Mouse (Mus musculus) limb, embryonic 15.5 days (tissue): ENCODE measurements around the gene Eif3i. TPM values are rescaled to one million over a fixed set of nuclear protein-coding genes. Genes with fewer than 3 reads are reported as not detected.

Experiments
- ATAC-seq: fragments of 200-750 bp; cut with Nextera tagmentation; 2 replicates; pipeline ENCODE4 v1.8.0; 2017; ENCODE audit warnings: low read depth, moderate TSS enrichment; ENCODE audit not compliant: insufficient number of reproducible peaks, low FRiP score, low TSS enrichment
- H3K27ac ChIP-seq: fragments of 300-500 bp; sonication (generic); 2 replicates; pipeline ENCODE4 v1.5.1; 2015; ENCODE audit warnings: moderate library complexity, mild to moderate bottlenecking, inconsistent platforms
- H3K27me3 ChIP-seq: fragments of 300-500 bp; sonication (generic); 2 replicates; pipeline ENCODE4 v1.6.1; 2015; ENCODE audit warnings: inconsistent platforms
- H3K36me3 ChIP-seq: fragments of 300-500 bp; sonication (generic); 2 replicates; pipeline ENCODE4 v1.6.1; 2015; ENCODE audit warnings: inconsistent platforms
- H3K4me1 ChIP-seq: fragments of 300-500 bp; sonication (generic); 2 replicates; pipeline ENCODE4 v1.6.1; 2015; ENCODE audit warnings: inconsistent platforms
- H3K4me2 ChIP-seq: fragments of 300-500 bp; sonication (generic); 2 replicates; pipeline ENCODE4 v1.6.1; 2015; ENCODE audit warnings: mild to moderate bottlenecking, inconsistent platforms
- H3K4me3 ChIP-seq: fragments of 300-500 bp; sonication (generic); 2 replicates; pipeline ENCODE4 v1.5.1; 2015; ENCODE audit warnings: mild to moderate bottlenecking, inconsistent platforms
- H3K9ac ChIP-seq: fragments of 300-500 bp; sonication (generic); 2 replicates; pipeline ENCODE4 v1.6.1; 2015; ENCODE audit warnings: inconsistent platforms
- H3K9me3 ChIP-seq: fragments of 300-500 bp; sonication (generic); 2 replicates; pipeline ENCODE4 v1.6.1; 2016; ENCODE audit warnings: inconsistent platforms
- WGBS: fragments of 180-500 bp; shearing (Covaris S2); methylation state at CpG from one replicate; pipeline ENCODE4 v1.1.7; 2015; 5-methylcytosine and 5-hydroxymethylcytosine counted together
- polyA plus RNA-seq: library from polyadenylated mRNA; unstranded; fragments of >200 nt; fragmentation: Nextera tagmentation; extraction: Ambion mirVana; gene quantifications from 2 replicates; pipeline ENCODE4 v1.2.1, GENCODE M21; 2015

Eif3i gene
- 275 and 278 TPM in 2 replicates for polyA plus RNA-seq

GRCm38 (mm10) chr4:129600233-129601158 lies at the start of gene Eif3i, which contains the start of gene Tmem234:
TSS of gene Eif3i (minus strand) at chr4:129600648.
TSS of gene Tmem234 (plus strand) at chr4:129600668.
- Histone ChIP-seq H3K36me3 (peaks cover 52% of the 10 kb centered on the region), H3K4me1 (peaks cover 30% of the 10 kb centered on the region), H3K27ac (peak within 1 kb of the TSS; percentile 82), H3K4me2 (peak within 1 kb of the TSS; percentile 76), H3K9ac (peak within 1 kb of the TSS; percentile 92), H3K9me3 (no peaks in the 10 kb centered on the region), H3K27me3 (no peaks in the 10 kb centered on the region), H3K4me3 (peak within 1 kb of the TSS; percentile 99)
- WGBS: under 1% methylated on average over 74 of the region's 74 CpGs
- peak; percentile 70 for ATAC-seq

- 76% methylated on average over 1 of the region's 1 CpGs for WGBS
- ATAC-seq: no peak
- no peak overlapping the region for H3K27ac ChIP-seq
- H3K27me3 ChIP-seq: no peaks in the 10 kb centered on the region
- H3K36me3 ChIP-seq: peaks cover 88% of the 10 kb centered on the region
- H3K9ac ChIP-seq: no peak overlapping the region
- no peak overlapping the region for H3K4me2 ChIP-seq
- no peak overlapping the region for H3K4me3 ChIP-seq
- no peaks in the 10 kb centered on the region for H3K4me1 ChIP-seq
- no peaks in the 10 kb centered on the region for H3K9me3 ChIP-seq
Measured at GRCm38 (mm10) chr4:129648656-129649055, 48.2 kb upstream of the Eif3i start.

GRCm38 (mm10) chr4:129645204-129645603 lies 44.8 kb upstream of the Eif3i start:
- H3K9me3 ChIP-seq: no peaks in the 10 kb centered on the region
- ATAC-seq: no peak
- peaks cover 60% of the 10 kb centered on the region for H3K36me3 ChIP-seq
- H3K27me3 ChIP-seq: no peaks in the 10 kb centered on the region
- no peak overlapping the region for H3K4me3 ChIP-seq
- H3K27ac ChIP-seq: no peak overlapping the region
- no peak overlapping the region for H3K9ac ChIP-seq
- H3K4me1 ChIP-seq: peaks cover 10% of the 10 kb centered on the region
- 90% methylated on average over 6 of the region's 6 CpGs for WGBS
- H3K4me2 ChIP-seq: no peak overlapping the region

GRCm38 (mm10) chr4:129641756-129642155 lies 41.3 kb upstream of the Eif3i start:
- H3K36me3 ChIP-seq: peaks cover 51% of the 10 kb centered on the region
- no peak overlapping the region for H3K9ac ChIP-seq
- peak overlapping the region; percentile 73 for H3K27ac ChIP-seq
- H3K27me3 ChIP-seq: no peaks in the 10 kb centered on the region
- H3K4me3 ChIP-seq: peak overlapping the region; percentile 65
- H3K4me2 ChIP-seq: peak overlapping the region; percentile 79
- peaks cover 30% of the 10 kb centered on the region for H3K4me1 ChIP-seq
- H3K9me3 ChIP-seq: no peaks in the 10 kb centered on the region
- WGBS: 30% methylated on average over 5 of the region's 5 CpGs
- no peak for ATAC-seq

GRCm38 (mm10) chr4:129640638-129641467 lies 40.4 kb upstream of the Eif3i start, which contains the start of gene Txlna:
TSS of gene Txlna (minus strand) at chr4:129641065.
- Histone ChIP-seq H3K9me3 (no peaks in the 10 kb centered on the region), H3K4me2 (peak within 1 kb of the TSS; percentile 79), H3K4me3 (peak within 1 kb of the TSS; percentile 65), H3K4me1 (peaks cover 30% of the 10 kb centered on the region), H3K36me3 (peaks cover 52% of the 10 kb centered on the region), H3K9ac (peak within 1 kb of the TSS; percentile 67), H3K27ac (peak within 1 kb of the TSS; percentile 98), H3K27me3 (no peaks in the 10 kb centered on the region)
- ATAC-seq: peak; percentile 93
- under 1% methylated on average over 60 of the region's 60 CpGs for WGBS

DNA sequence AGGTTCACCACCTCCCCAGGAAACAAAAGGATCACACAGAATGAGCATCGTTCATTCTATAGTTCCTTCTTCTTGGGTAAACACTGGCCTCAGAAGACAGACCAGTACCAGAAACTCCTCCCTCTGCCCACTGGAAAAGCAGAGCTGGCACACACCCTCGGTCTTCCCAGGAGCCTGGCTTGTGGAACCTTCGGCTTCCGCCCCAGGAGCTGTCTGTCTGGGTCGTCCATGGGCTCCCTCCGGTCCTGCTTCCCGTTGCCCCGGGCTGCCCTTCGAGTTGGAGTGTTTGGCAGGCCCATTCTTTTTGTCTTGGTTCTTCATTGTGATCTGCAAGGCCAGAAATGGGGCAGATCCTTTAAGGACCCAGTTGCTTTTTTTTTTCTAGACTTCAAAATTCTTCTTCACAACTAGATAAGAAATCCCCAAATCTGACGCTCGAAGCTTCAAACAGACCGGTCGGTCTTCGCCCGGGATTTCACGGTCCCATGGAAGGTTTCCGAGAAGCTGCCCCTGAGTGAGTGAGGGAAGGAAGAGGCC lies 39.7 kb upstream of the Eif3i start:
- Histone ChIP-seq H3K4me2 (peak overlapping the region; percentile 79), H3K9ac (peak overlapping the region; percentile 67), H3K27me3 (no peaks in the 10 kb centered on the region), H3K9me3 (no peaks in the 10 kb centered on the region), H3K36me3 (peaks cover 50% of the 10 kb centered on the region), H3K27ac (peak overlapping the region; percentile 98), H3K4me1 (peaks cover 30% of the 10 kb centered on the region), H3K4me3 (peak overlapping the region; percentile 65)
- no peak for ATAC-seq
- WGBS: 2% methylated on average over 17 of the region's 17 CpGs

DNA sequence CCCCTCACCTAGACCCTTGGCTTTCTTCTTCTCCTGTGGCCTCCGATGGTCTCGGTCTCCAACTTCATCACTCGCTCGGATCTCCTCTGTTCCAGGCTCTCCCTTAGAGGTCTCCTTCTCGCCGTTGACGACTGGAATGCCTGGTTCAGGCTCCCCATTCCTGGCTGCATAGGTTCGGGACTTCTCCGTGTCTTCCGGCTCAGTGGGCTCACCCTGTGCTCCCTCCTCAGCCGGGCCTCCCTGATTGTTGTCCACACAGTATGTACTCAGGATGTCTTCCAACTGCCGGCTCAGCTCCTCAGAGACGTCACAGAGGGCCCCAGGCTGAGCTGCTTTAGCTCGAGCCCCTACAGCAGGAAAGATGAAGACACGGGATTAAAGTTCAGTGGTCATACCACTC lies 38.8 kb upstream of the Eif3i start:
- H3K4me1 ChIP-seq: peaks cover 30% of the 10 kb centered on the region
- peak overlapping the region; percentile 79 for H3K4me2 ChIP-seq
- peak overlapping the region; percentile 65 for H3K4me3 ChIP-seq
- H3K27me3 ChIP-seq: no peaks in the 10 kb centered on the region
- H3K36me3 ChIP-seq: peaks cover 50% of the 10 kb centered on the region
- H3K9ac ChIP-seq: peak overlapping the region; percentile 67
- 86% methylated on average over 15 of the region's 15 CpGs for WGBS
- H3K9me3 ChIP-seq: no peaks in the 10 kb centered on the region
- peak overlapping the region; percentile 98 for H3K27ac ChIP-seq
- no peak for ATAC-seq

- Histone ChIP-seq H3K36me3 (peaks cover 93% of the 10 kb centered on the region), H3K9me3 (no peaks in the 10 kb centered on the region), H3K27me3 (no peaks in the 10 kb centered on the region), H3K27ac (no peak overlapping the region), H3K4me3 (no peak overlapping the region), H3K4me2 (no peak overlapping the region), H3K9ac (no peak overlapping the region), H3K4me1 (peaks cover 19% of the 10 kb centered on the region)
- 92% methylated on average over 6 of the region's 6 CpGs for WGBS
- no peak for ATAC-seq
Measured at GRCm38 (mm10) chr4:129633852-129634251, 33.4 kb upstream of the Eif3i start.

DNA sequence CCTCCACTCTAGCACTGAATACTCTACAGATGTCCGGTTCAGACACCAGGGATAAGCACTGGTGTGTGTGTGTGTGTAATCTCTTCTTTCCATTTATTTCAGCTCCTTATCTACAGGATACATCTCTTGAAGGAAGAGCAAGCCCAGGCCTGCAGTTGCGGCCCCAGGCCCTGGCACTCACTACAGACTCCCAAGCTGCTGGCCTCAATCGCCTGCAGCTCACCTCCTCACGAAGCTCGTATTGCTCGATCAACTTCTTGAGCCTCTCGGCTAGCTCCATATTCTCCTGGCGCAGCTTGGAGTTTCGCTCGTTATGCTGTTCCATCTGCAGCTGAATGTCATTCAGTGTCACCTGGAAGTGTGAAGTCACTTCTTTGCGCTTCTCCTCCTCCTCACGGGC lies 31.4 kb upstream of the Eif3i start:
- H3K9ac ChIP-seq: no peak overlapping the region
- no peaks in the 10 kb centered on the region for H3K27me3 ChIP-seq
- H3K36me3 ChIP-seq: peaks cover 95% of the 10 kb centered on the region
- no peaks in the 10 kb centered on the region for H3K9me3 ChIP-seq
- no peak for ATAC-seq
- no peak overlapping the region for H3K4me3 ChIP-seq
- no peak overlapping the region for H3K4me2 ChIP-seq
- H3K4me1 ChIP-seq: peaks cover 9% of the 10 kb centered on the region; the same call in 1 of the 2 replicates
- 80% methylated on average over 12 of the region's 12 CpGs for WGBS
- H3K27ac ChIP-seq: no peak overlapping the region

GRCm38 (mm10) chr4:129630944-129631343 lies 30.5 kb upstream of the Eif3i start:
- H3K27ac ChIP-seq: no peak overlapping the region
- WGBS: 80% methylated on average over 4 of the region's 4 CpGs
- ATAC-seq: no peak
- peaks cover 9% of the 10 kb centered on the region; the same call in 1 of the 2 replicates for H3K4me1 ChIP-seq
- peaks cover 95% of the 10 kb centered on the region for H3K36me3 ChIP-seq
- H3K4me2 ChIP-seq: no peak overlapping the region
- no peak overlapping the region for H3K9ac ChIP-seq
- H3K27me3 ChIP-seq: no peaks in the 10 kb centered on the region
- H3K9me3 ChIP-seq: no peaks in the 10 kb centered on the region
- H3K4me3 ChIP-seq: no peak overlapping the region

DNA sequence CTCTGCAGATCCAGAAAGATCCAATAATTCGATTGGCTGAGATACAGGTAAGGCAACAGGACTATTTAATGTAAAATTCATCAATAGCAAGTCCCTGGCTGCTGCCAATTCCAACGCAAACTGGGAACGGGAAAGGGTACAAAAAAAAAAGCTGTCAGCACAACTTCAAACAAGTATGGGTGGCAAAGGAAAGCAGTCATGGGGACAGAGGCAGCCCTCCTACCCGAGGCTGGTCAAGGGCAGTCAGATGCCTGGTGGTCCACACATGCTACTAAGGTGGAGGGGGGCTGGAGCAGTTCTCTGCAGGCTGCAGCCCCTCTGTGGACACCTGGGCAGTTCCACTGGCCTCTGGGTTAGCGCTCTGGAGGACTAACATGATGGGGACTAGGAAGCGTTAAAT lies 25.6 kb upstream of the Eif3i start:
- 66% methylated on average over 6 of the region's 6 CpGs for WGBS
- Histone ChIP-seq H3K27ac (no peak overlapping the region), H3K9me3 (no peaks in the 10 kb centered on the region), H3K36me3 (peaks cover 53% of the 10 kb centered on the region), H3K4me3 (no peak overlapping the region), H3K27me3 (no peaks in the 10 kb centered on the region), H3K4me2 (no peak overlapping the region), H3K4me1 (peaks cover 40% of the 10 kb centered on the region), H3K9ac (no peak overlapping the region)
- no peak for ATAC-seq
